Mouse (Mus musculus): ENCODE results near the gene Slc25a30. TPM values are rescaled to one million over a fixed set of nuclear protein-coding genes. Genes with fewer than 3 reads are reported as not detected.
"Not testable (repeated sequence)": the region's sequence is repeated elsewhere in the genome, so short reads cannot be mapped to it uniquely, and the experiment has no call there.

Slc25a30 gene
- 10 to 100 TPM; 13.0 to 15.3 (median 14.3) TPM for total RNA-seq (2022)

GRCm38 (mm10) chr14:75786868-75787793, at the start of gene Slc25a30:
Gene Slc25a30 (minus strand): TSS chr14:75787037.
- peak; percentile 94 to 95 for DNase-seq (ENCODE audit: low spot score in 2 of 2)

- no peak for DNase-seq (ENCODE audit: low spot score in 2 of 2)
Measured at GRCm38 (mm10) chr14:75836579-75836978, 49.7 kb upstream of the Slc25a30 start.

- DNase-seq (ENCODE audit: low spot score in 2 of 2), result no peak
Measured at GRCm38 (mm10) chr14:75834739-75835381, 48.0 kb upstream of the Slc25a30 start.

GRCm38 (mm10) chr14:75834251-75834738, 47.5 kb upstream of the Slc25a30 start:
- DNase-seq (ENCODE audit: low spot score in 2 of 2), result peak in 1 of 2 experiments; percentile 40

GRCm38 (mm10) chr14:75833546-75834250, 46.9 kb upstream of the Slc25a30 start:
- no peak for DNase-seq (ENCODE audit: low spot score in 2 of 2)

- DNase-seq (ENCODE audit: low spot score in 2 of 2), result no peak
Measured at GRCm38 (mm10) chr14:75832982-75833381, 46.1 kb upstream of the Slc25a30 start.

GRCm38 (mm10) chr14:75832031-75832430, 45.2 kb upstream of the Slc25a30 start:
- no peak for DNase-seq (ENCODE audit: low spot score in 2 of 2)

- DNase-seq (ENCODE audit: low spot score in 2 of 2), result not testable (repeated sequence)
Measured at GRCm38 (mm10) chr14:75829817-75830216, 43.0 kb upstream of the Slc25a30 start.

- DNase-seq (ENCODE audit: low spot score in 2 of 2), result peak; percentile 87 to 94
Measured at GRCm38 (mm10) chr14:75828866-75829806, 42.3 kb upstream of the Slc25a30 start.

GRCm38 (mm10) chr14:75828221-75828620, 41.4 kb upstream of the Slc25a30 start:
- no peak for DNase-seq (ENCODE audit: low spot score in 2 of 2)

GRCm38 (mm10) chr14:75826851-75827410, 40.1 kb upstream of the Slc25a30 start:
- DNase-seq (ENCODE audit: low spot score in 2 of 2), result no peak

- no peak for DNase-seq (ENCODE audit: low spot score in 2 of 2)
Measured at GRCm38 (mm10) chr14:75820007-75820406, 33.2 kb upstream of the Slc25a30 start.

- no peak for DNase-seq (ENCODE audit: low spot score in 2 of 2)
Measured at GRCm38 (mm10) chr14:75819341-75819740, 32.5 kb upstream of the Slc25a30 start.

GRCm38 (mm10) chr14:75818528-75818927, 31.7 kb upstream of the Slc25a30 start:
- DNase-seq (ENCODE audit: low spot score in 2 of 2), result no peak

GRCm38 (mm10) chr14:75809931-75810330, 23.1 kb upstream of the Slc25a30 start:
- DNase-seq (ENCODE audit: low spot score in 2 of 2), result no peak

- no peak for DNase-seq (ENCODE audit: low spot score in 2 of 2)
Measured at GRCm38 (mm10) chr14:75807800-75808199, 21.0 kb upstream of the Slc25a30 start.

GRCm38 (mm10) chr14:75797769-75798386, 11.0 kb upstream of the Slc25a30 start:
- DNase-seq (ENCODE audit: low spot score in 2 of 2), result no peak

GRCm38 (mm10) chr14:75795918-75796317, 9.1 kb upstream of the Slc25a30 start:
- DNase-seq (ENCODE audit: low spot score in 2 of 2), result no peak

- no peak for DNase-seq (ENCODE audit: low spot score in 2 of 2)
Measured at GRCm38 (mm10) chr14:75794726-75795125, 7.9 kb upstream of the Slc25a30 start.

GRCm38 (mm10) chr14:75794324-75794723, 7.5 kb upstream of the Slc25a30 start:
- DNase-seq (ENCODE audit: low spot score in 2 of 2), result no peak
